Mouse (Mus musculus): ENCODE measurements around the gene 5730596B20Rik. TPM values are rescaled to one million over a fixed set of nuclear protein-coding genes. Genes with fewer than 3 reads are reported as not detected.

The 5730596B20Rik gene
- polyA plus RNA-seq, 1 experiment from 2014 or later = 0.15 TPM

- 1% methylated on average over 20 of the region's 20 CpGs for WGBS
Observed at GRCm38 (mm10) chr6:52156551-52157200, 20.6 kb upstream of the 5730596B20Rik start.

GRCm38 (mm10) chr6:52157466-52158275 lies 19.6 kb upstream of the 5730596B20Rik start:
- Histone ChIP-seq H3K4me1 (replicated peaks) (peaks cover 22% of the 10 kb centered on the region), H3K36me3 (no peaks in the 10 kb centered on the region), H3K4me2 (peak overlapping the region; percentile 98), H3K9ac (no peak overlapping the region), H3K27me3 (replicated peaks) (peaks cover 89% of the 10 kb centered on the region), H3K4me3 (peak overlapping the region; percentile 70), H3K9me3 (replicated peaks) (no peaks in the 10 kb centered on the region), H3K27ac (ENCODE audit: poor library complexity, severe bottlenecking) (no peak overlapping the region)
- ATAC-seq (ENCODE audit: insufficient number of reproducible peaks, low FRiP score) = 0 out of 2 replicates have a peak, but pooled peaks have one; percentile 19
- WGBS = 1% methylated on average over 32 of the region's 32 CpGs

More at GRCm38 (mm10) chr6:52156551-52157200, 20.6 kb upstream of the 5730596B20Rik start:
- no peak overlapping the region for H3K9ac ChIP-seq
- H3K9me3 ChIP-seq (replicated peaks) = no peaks in the 10 kb centered on the region
- ATAC-seq (ENCODE audit: insufficient number of reproducible peaks, low FRiP score) = no peak
- no peaks in the 10 kb centered on the region for H3K36me3 ChIP-seq
- H3K4me2 ChIP-seq = peak overlapping the region; percentile 98
- peaks cover 22% of the 10 kb centered on the region for H3K4me1 ChIP-seq (replicated peaks)
- peaks cover 94% of the 10 kb centered on the region for H3K27me3 ChIP-seq (replicated peaks)
- no peak overlapping the region for H3K27ac ChIP-seq (ENCODE audit: poor library complexity, severe bottlenecking)
- peak overlapping the region; percentile 70 for H3K4me3 ChIP-seq

GRCm38 (mm10) chr6:52158276-52159051 lies 18.8 kb upstream of the 5730596B20Rik start, which contains the start of gene Hoxa1:
TSS of gene Hoxa1 (minus strand) at chr6:52158317.
- ATAC-seq (ENCODE audit: insufficient number of reproducible peaks, low FRiP score) = peak; percentile 81
- Histone ChIP-seq H3K27ac (ENCODE audit: poor library complexity, severe bottlenecking) (peak within 1 kb of the TSS; percentile 77), H3K27me3 (replicated peaks) (peaks cover 87% of the 10 kb centered on the region), H3K4me3 (peak within 1 kb of the TSS; percentile 70), H3K4me1 (replicated peaks) (peaks cover 22% of the 10 kb centered on the region), H3K4me2 (peak within 1 kb of the TSS; percentile 98), H3K9me3 (replicated peaks) (no peaks in the 10 kb centered on the region), H3K9ac (peak within 1 kb of the TSS; percentile 79), H3K36me3 (no peaks in the 10 kb centered on the region)
- under 1% methylated on average over 54 of the region's 55 CpGs for WGBS

GRCm38 (mm10) chr6:52159164-52159761 lies 18.0 kb upstream of the 5730596B20Rik start:
- peak overlapping the region; percentile 98 for H3K4me2 ChIP-seq
- 6% methylated on average over 12 of the region's 12 CpGs for WGBS
- H3K9me3 ChIP-seq (replicated peaks) = no peaks in the 10 kb centered on the region
- peaks cover 24% of the 10 kb centered on the region for H3K4me1 ChIP-seq (replicated peaks)
- no peaks in the 10 kb centered on the region for H3K36me3 ChIP-seq
- H3K9ac ChIP-seq = peak overlapping the region; percentile 79; the same call in 1 of the 2 replicates
- peak overlapping the region; percentile 77 for H3K27ac ChIP-seq (ENCODE audit: poor library complexity, severe bottlenecking)
- peak overlapping the region; percentile 70 for H3K4me3 ChIP-seq
- peak; percentile 45 for ATAC-seq (ENCODE audit: insufficient number of reproducible peaks, low FRiP score)
- H3K27me3 ChIP-seq (replicated peaks) = peaks cover 90% of the 10 kb centered on the region

DNA sequence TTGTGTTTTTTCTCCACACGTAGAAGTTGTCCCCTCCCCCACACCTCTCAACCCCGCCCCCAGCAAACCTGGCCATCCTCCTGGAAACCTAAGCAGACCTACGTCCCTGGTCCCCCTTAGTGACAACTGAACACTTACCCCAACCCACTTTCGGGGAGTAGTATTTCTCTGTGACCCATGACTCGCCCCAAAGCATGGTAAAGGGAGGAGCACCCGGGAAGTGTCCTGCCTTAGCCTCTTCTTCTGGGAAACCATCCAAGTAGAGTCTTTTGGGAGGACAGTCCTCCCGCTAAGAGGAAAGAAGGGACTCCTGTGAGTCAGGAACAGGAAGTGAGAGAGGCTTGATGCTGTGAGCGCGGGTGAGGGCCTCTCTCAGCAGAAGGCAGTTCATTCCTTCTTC lies 17.3 kb upstream of the 5730596B20Rik start:
- Histone ChIP-seq H3K4me3 (peak overlapping the region; percentile 70), H3K4me1 (replicated peaks) (peaks cover 24% of the 10 kb centered on the region), H3K36me3 (no peaks in the 10 kb centered on the region), H3K27me3 (replicated peaks) (peaks cover 90% of the 10 kb centered on the region), H3K9me3 (replicated peaks) (no peaks in the 10 kb centered on the region), H3K4me2 (peak overlapping the region; percentile 98), H3K27ac (ENCODE audit: poor library complexity, severe bottlenecking) (no peak overlapping the region), H3K9ac (peak overlapping the region; percentile 17; the same call in 1 of the 2 replicates)
- no peak for ATAC-seq (ENCODE audit: insufficient number of reproducible peaks, low FRiP score)
- 8% methylated on average over 9 of the region's 9 CpGs for WGBS

- H3K27me3 ChIP-seq (replicated peaks) = peaks cover 90% of the 10 kb centered on the region
- H3K4me2 ChIP-seq = peak overlapping the region; percentile 98
- peak overlapping the region; percentile 17; the same call in 1 of the 2 replicates for H3K9ac ChIP-seq
- peak overlapping the region; percentile 37; the same call in 1 of the 2 replicates for H3K27ac ChIP-seq (ENCODE audit: poor library complexity, severe bottlenecking)
- no peaks in the 10 kb centered on the region for H3K36me3 ChIP-seq
- 9% methylated on average over 30 of the region's 30 CpGs for WGBS
- H3K9me3 ChIP-seq (replicated peaks) = no peaks in the 10 kb centered on the region
- no peak for ATAC-seq (ENCODE audit: insufficient number of reproducible peaks, low FRiP score)
- peak overlapping the region; percentile 70 for H3K4me3 ChIP-seq
- H3K4me1 ChIP-seq (replicated peaks) = peaks cover 24% of the 10 kb centered on the region
Observed at GRCm38 (mm10) chr6:52160511-52161335, 16.6 kb upstream of the 5730596B20Rik start.

DNA sequence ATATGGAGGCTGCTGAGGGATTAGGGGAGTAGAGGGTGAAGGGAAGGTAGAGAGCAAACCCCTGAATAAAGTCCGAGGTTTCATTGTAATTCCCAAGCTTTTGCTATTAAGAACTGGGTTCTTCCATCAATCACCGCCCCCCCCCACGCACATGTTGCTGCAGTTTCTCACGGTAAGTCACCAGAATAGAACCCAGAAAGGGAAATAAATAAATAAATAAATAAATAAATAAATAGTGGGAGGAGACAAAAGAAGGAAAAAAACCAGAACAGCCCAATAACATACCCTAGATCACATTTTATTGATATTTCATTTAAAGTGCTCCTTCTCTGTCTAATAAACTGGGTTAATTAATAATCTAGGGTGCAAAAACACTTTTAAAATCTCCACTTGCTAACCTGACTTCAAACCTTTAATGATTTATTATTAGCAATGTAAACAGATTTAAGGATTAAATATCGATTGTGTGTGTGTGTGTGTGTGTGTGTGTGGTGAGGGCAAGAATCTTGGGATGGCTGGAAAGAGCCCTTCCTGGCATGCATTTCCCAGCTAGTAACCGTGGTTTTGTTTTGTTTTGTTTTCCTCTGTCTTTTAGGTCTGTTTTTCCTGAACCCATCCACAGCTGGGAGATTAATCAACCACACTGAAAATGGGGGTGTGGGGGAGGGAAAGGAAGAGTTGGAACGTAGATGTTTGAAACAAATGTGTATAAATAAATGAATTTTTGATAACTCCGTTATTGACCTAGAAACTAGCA lies 15.8 kb upstream of the 5730596B20Rik start:
- H3K27me3 ChIP-seq (replicated peaks) = peaks cover 90% of the 10 kb centered on the region
- no peaks in the 10 kb centered on the region for H3K9me3 ChIP-seq (replicated peaks)
- peaks cover 24% of the 10 kb centered on the region for H3K4me1 ChIP-seq (replicated peaks)
- WGBS = 26% methylated on average over 8 of the region's 8 CpGs
- no peak overlapping the region for H3K9ac ChIP-seq
- H3K36me3 ChIP-seq = no peaks in the 10 kb centered on the region
- H3K4me3 ChIP-seq = peak overlapping the region; percentile 70
- no peak overlapping the region for H3K27ac ChIP-seq (ENCODE audit: poor library complexity, severe bottlenecking)
- H3K4me2 ChIP-seq = peak overlapping the region; percentile 98
- ATAC-seq (ENCODE audit: insufficient number of reproducible peaks, low FRiP score) = no peak

- no peak for ATAC-seq (ENCODE audit: insufficient number of reproducible peaks, low FRiP score)
- no peak overlapping the region for H3K27ac ChIP-seq (ENCODE audit: poor library complexity, severe bottlenecking)
- H3K9ac ChIP-seq = no peak overlapping the region
- no peak overlapping the region for H3K4me3 ChIP-seq
- H3K9me3 ChIP-seq (replicated peaks) = no peaks in the 10 kb centered on the region
- H3K36me3 ChIP-seq = no peaks in the 10 kb centered on the region
- peak overlapping the region; percentile 11; the same call in 1 of the 2 replicates for H3K4me2 ChIP-seq
- H3K27me3 ChIP-seq (replicated peaks) = peaks cover 90% of the 10 kb centered on the region
- peaks cover 24% of the 10 kb centered on the region for H3K4me1 ChIP-seq (replicated peaks)
- 35% methylated on average over 1 of the region's 1 CpGs for WGBS
Observed at GRCm38 (mm10) chr6:52162093-52162380, 15.3 kb upstream of the 5730596B20Rik start.

- Histone ChIP-seq H3K36me3 (no peaks in the 10 kb centered on the region), H3K4me1 (replicated peaks) (peaks cover 24% of the 10 kb centered on the region), H3K9ac (no peak overlapping the region), H3K4me3 (peak overlapping the region; percentile 26; the same call in 1 of the 2 replicates), H3K4me2 (peak overlapping the region; percentile 44), H3K27me3 (replicated peaks) (peaks cover 90% of the 10 kb centered on the region), H3K27ac (ENCODE audit: poor library complexity, severe bottlenecking) (no peak overlapping the region), H3K9me3 (replicated peaks) (no peaks in the 10 kb centered on the region)
- ATAC-seq (ENCODE audit: insufficient number of reproducible peaks, low FRiP score) = no peak
- 16% methylated on average over 14 of the region's 14 CpGs for WGBS
Observed at GRCm38 (mm10) chr6:52162611-52163365, 14.5 kb upstream of the 5730596B20Rik start.
